Mouse (Mus musculus) myocyte (in vitro differentiated cells): ENCODE results near the gene Dennd2c.

Source experiments
- CEBPB ChIP-seq: IDR thresholded peaks from 2 replicates; pipeline ENCODE4 v1.6.1; 2011; ENCODE audit warnings: mild to moderate bottlenecking, moderate library complexity; ENCODE audit not compliant: poor library complexity, insufficient read depth, severe bottlenecking
- E2F4 ChIP-seq: IDR thresholded peaks from one replicate; pipeline ENCODE4 v1.6.1; 2011; ENCODE audit warnings: mild to moderate bottlenecking, control low read depth, moderate library complexity; ENCODE audit not compliant: insufficient read depth
- MAX ChIP-seq: IDR thresholded peaks from one replicate; pipeline ENCODE4 v1.6.1; 2011; ENCODE audit warnings: low read depth, mild to moderate bottlenecking, control low read depth
- POLR2A ChIP-seq: IDR thresholded peaks from one replicate; pipeline ENCODE4 v1.6.1; 2011; ENCODE audit warnings: low read depth, mild to moderate bottlenecking, control low read depth, moderate library complexity; ENCODE audit not compliant: insufficient read length
- POLR2AphosphoS2 ChIP-seq: IDR thresholded peaks from one replicate; pipeline ENCODE4 v1.6.1; 2011; ENCODE audit warnings: low read depth, control low read depth; ENCODE audit not compliant: insufficient read length
- TCF12 ChIP-seq: IDR thresholded peaks from one replicate; pipeline ENCODE4 v1.6.1; 2011; ENCODE audit warnings: mild to moderate bottlenecking, control low read depth; ENCODE audit not compliant: poor library complexity, insufficient read depth, severe bottlenecking
- USF1 ChIP-seq: IDR thresholded peaks from one replicate; pipeline ENCODE4 v1.6.1; 2011; ENCODE audit warnings: low read depth, mild to moderate bottlenecking, control low read depth, moderate library complexity

- TF ChIP-seq POLR2A: no peak
- TF ChIP-seq MAX: no peak
- TF ChIP-seq USF1: no peak
- no peak for TF ChIP-seq CEBPB
- TF ChIP-seq E2F4: no peak
- no peak for TF ChIP-seq TCF12
- no peak for TF ChIP-seq POLR2AphosphoS2
Measured at GRCm38 (mm10) chr3:103182821-103183220, 80.4 kb downstream of the Dennd2c start.
